Comparison of ENCODE assay signal across 23 mouse cellular contexts in the genomic region with DNA sequence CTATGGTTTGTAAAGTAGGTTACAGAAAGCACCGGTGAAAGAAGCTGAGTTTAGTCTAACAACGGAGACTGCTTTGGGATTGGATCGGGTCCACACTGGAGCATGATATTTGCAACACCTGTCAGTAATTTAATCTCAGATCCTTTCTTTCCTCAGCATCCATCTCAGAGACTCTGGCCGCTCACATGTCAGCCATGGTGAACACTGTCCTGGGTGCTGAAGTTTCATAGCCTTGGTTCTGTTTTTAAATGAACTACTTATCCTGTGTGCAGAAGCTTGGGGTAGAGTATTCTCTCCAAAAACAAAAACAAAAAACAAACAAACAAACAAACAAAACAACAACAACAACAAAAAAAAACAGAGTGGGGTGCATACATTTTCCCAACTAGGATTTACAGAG.
DNase-seq lines count a peak whose midpoint lies in the region; ATAC-seq and TF ChIP-seq lines count a peak whose summit lies in the region.
"Had no signal": no experiment of that assay in that cellular context is flagged by ENCODE, and none has a peak within 500 bp of the region (broad histone marks: within the 10 kb centered on the region; RNA-seq: fewer than 3 reads in every experiment).

No protein-coding gene starts in this region.

- WGBS in midbrain, embryonic 11.5 days = 59% methylated on average over 4 of the region's 4 CpGs
- WGBS in midbrain, embryonic 15.5 days = 71% methylated on average over 4 of the region's 4 CpGs
- WGBS in embryonic facial prominence, embryonic 11.5 days = 40% methylated on average over 4 of the region's 4 CpGs

- no peak overlapping the region for H3ac ChIP-seq in myocyte (ENCODE audit: control insufficient read depth, insufficient read length)

- H3K4me2 ChIP-seq in midbrain, embryonic 11.5 days = no peak overlapping the region
- H3K4me2 ChIP-seq in midbrain, embryonic 15.5 days = no peak overlapping the region
- H3K4me2 ChIP-seq in embryonic facial prominence, embryonic 11.5 days (ENCODE audit: low read depth, low read length) = no peak overlapping the region
- no peak overlapping the region for H3K4me2 ChIP-seq in myocyte (ENCODE audit: low read depth)
- H3K4me2 ChIP-seq: embryonic facial prominence, embryonic 15.5 days; heart, embryonic 11.5 days; hindbrain, embryonic 13.5 days; kidney, embryonic 15.5 days; liver, embryonic 12.5 days; lung, embryonic 15.5 days had no signal

- peak; percentile 44 for DNase-seq in midbrain, embryonic 11.5 days (ENCODE audit: low spot score, missing footprints)
- peak; percentile 4 for DNase-seq in adipocyte (ENCODE audit: low spot score)
- peak; percentile 68 for DNase-seq in embryonic facial prominence, embryonic 11.5 days (ENCODE audit: low spot score)
- no peak for DNase-seq in ovary, postnatal 36 days (ENCODE audit: low spot score)
- no peak for DNase-seq in heart, postnatal 25 days (ENCODE audit: low spot score)
- DNase-seq: cerebellum, adult 18-20 months; cerebellum, postnatal 25 days; gastrocnemius, adult 2 months; heart, postnatal 10 days; right cerebral cortex, adult 18-20 months; thymus, postnatal 25 days had no signal

- no peaks in the 10 kb centered on the region for H3K36me3 ChIP-seq in midbrain, embryonic 11.5 days (ENCODE audit: control insufficient read depth, insufficient read depth, low read length)
- H3K36me3 ChIP-seq in midbrain, embryonic 15.5 days (replicated peaks) = no peaks in the 10 kb centered on the region
- H3K36me3 ChIP-seq in embryonic facial prominence, embryonic 11.5 days (replicated peaks; ENCODE audit: control insufficient read depth, insufficient read depth, low read depth, low read length) = no peaks in the 10 kb centered on the region
- no peaks in the 10 kb centered on the region for H3K36me3 ChIP-seq in myocyte (ENCODE audit: control insufficient read depth, insufficient read depth)
- H3K36me3 ChIP-seq: embryonic facial prominence, embryonic 15.5 days; forebrain, embryonic 10.5 days; hindbrain, embryonic 13.5 days; kidney, embryonic 15.5 days; liver, embryonic 12.5 days; lung, embryonic 15.5 days had no signal

- H3K4me3 ChIP-seq in midbrain, embryonic 11.5 days (ENCODE audit: low read depth, low read length) = no peak overlapping the region
- no peak overlapping the region for H3K4me3 ChIP-seq in midbrain, embryonic 15.5 days
- H3K4me3 ChIP-seq in embryonic facial prominence, embryonic 11.5 days (ENCODE audit: low read depth, low read length) = no peak overlapping the region
- H3K4me3 ChIP-seq in myocyte = no peak overlapping the region
- H3K4me3 ChIP-seq: embryonic facial prominence, embryonic 15.5 days; forebrain, embryonic 10.5 days; gastrocnemius, adult 2 months; hindbrain, embryonic 13.5 days; kidney, embryonic 15.5 days; layer of hippocampus, adult 2 months; liver, embryonic 12.5 days; lung, embryonic 15.5 days had no signal

- peaks cover 32% of the 10 kb centered on the region for H3K27me3 ChIP-seq in midbrain, embryonic 11.5 days (ENCODE audit: control insufficient read depth, insufficient read depth, low read length)
- peaks cover 15% of the 10 kb centered on the region; the same call in 1 of the 2 replicates for H3K27me3 ChIP-seq in midbrain, embryonic 15.5 days (replicated peaks)
- no peaks in the 10 kb centered on the region for H3K27me3 ChIP-seq in embryonic facial prominence, embryonic 11.5 days (ENCODE audit: control insufficient read depth, insufficient read depth, low read length)
- H3K27me3 ChIP-seq in myocyte (ENCODE audit: control insufficient read depth, insufficient read depth, insufficient read length) = no peaks in the 10 kb centered on the region
- H3K27me3 ChIP-seq: embryonic facial prominence, embryonic 15.5 days; kidney, embryonic 15.5 days; liver, embryonic 12.5 days; lung, embryonic 15.5 days had no signal

- no peak overlapping the region for H3K27ac ChIP-seq in midbrain, embryonic 11.5 days (ENCODE audit: low read depth, low read length)
- no peak overlapping the region for H3K27ac ChIP-seq in midbrain, embryonic 15.5 days
- no peak overlapping the region for H3K27ac ChIP-seq in embryonic facial prominence, embryonic 11.5 days (replicated peaks; ENCODE audit: low read depth, low read length)
- H3K27ac ChIP-seq: embryonic facial prominence, embryonic 15.5 days; forebrain, embryonic 10.5 days; gastrocnemius, adult 2 months; hindbrain, embryonic 13.5 days; kidney, embryonic 15.5 days; layer of hippocampus, adult 2 months; liver, embryonic 12.5 days; lung, embryonic 15.5 days had no signal

- H3K79me2 ChIP-seq in myocyte (ENCODE audit: control insufficient read depth, insufficient read depth) = no peaks in the 10 kb centered on the region

- TF ChIP-seq POLR2A in myocyte (IDR thresholded peaks at IDR 0.05; ENCODE audit: insufficient read length, low read depth) = no peak

- no peaks in the 10 kb centered on the region for H3K4me1 ChIP-seq in midbrain, embryonic 11.5 days (ENCODE audit: control insufficient read depth, insufficient read depth, low read length)
- peaks cover 9% of the 10 kb centered on the region; the same call in 1 of the 2 replicates for H3K4me1 ChIP-seq in midbrain, embryonic 15.5 days
- no peaks in the 10 kb centered on the region for H3K4me1 ChIP-seq in embryonic facial prominence, embryonic 11.5 days (ENCODE audit: control insufficient read depth, insufficient read depth, low read length)
- H3K4me1 ChIP-seq: embryonic facial prominence, embryonic 15.5 days; kidney, embryonic 15.5 days; liver, embryonic 12.5 days; lung, embryonic 15.5 days had no signal

- H3K9ac ChIP-seq in midbrain, embryonic 11.5 days (ENCODE audit: low read length) = no peak overlapping the region
- no peak overlapping the region for H3K9ac ChIP-seq in midbrain, embryonic 15.5 days
- no peak overlapping the region for H3K9ac ChIP-seq in embryonic facial prominence, embryonic 11.5 days (replicated peaks; ENCODE audit: low read length)
- H3K9ac ChIP-seq: embryonic facial prominence, embryonic 15.5 days; hindbrain, embryonic 13.5 days; kidney, embryonic 15.5 days; liver, embryonic 12.5 days; lung, embryonic 15.5 days had no signal

- no peak for ATAC-seq in midbrain, embryonic 11.5 days (ENCODE audit: low FRiP score)
- no peak for ATAC-seq in midbrain, embryonic 15.5 days (replicated peaks)
- ATAC-seq in embryonic facial prominence, embryonic 11.5 days (replicated peaks; ENCODE audit: insufficient number of reproducible peaks, low FRiP score, low TSS enrichment, low read depth) = no peak
- ATAC-seq: liver, embryonic 12.5 days; midbrain, embryonic 16.5 days; Patski had no signal

- no peaks in the 10 kb centered on the region for H3K9me3 ChIP-seq in midbrain, embryonic 11.5 days (ENCODE audit: control insufficient read depth, low read length)
- no peaks in the 10 kb centered on the region for H3K9me3 ChIP-seq in midbrain, embryonic 15.5 days
- no peaks in the 10 kb centered on the region for H3K9me3 ChIP-seq in embryonic facial prominence, embryonic 11.5 days (replicated peaks; ENCODE audit: control insufficient read depth, low read length)
- H3K9me3 ChIP-seq: embryonic facial prominence, embryonic 15.5 days; forebrain, embryonic 10.5 days; hindbrain, embryonic 13.5 days; kidney, embryonic 15.5 days; liver, embryonic 12.5 days; lung, embryonic 15.5 days had no signal

- intact Hi-C loops in heart, postnatal 25 days (cut with DNase I) = no loop called here

TF ChIP-seq in myocyte, 11 proteins besides CTCF, POLR2A, EP300 and RAD21:
- TF ChIP-seq E2F4 (IDR thresholded peaks at IDR 0.05; ENCODE audit: insufficient read depth) (no peak), MYOD1 (IDR thresholded peaks at IDR 0.05; ENCODE audit: control insufficient read depth in 1 of 3, insufficient read length in 2 of 3, low read depth in 2 of 3) (no peak), TCF3 (IDR thresholded peaks at IDR 0.05; ENCODE audit: insufficient read length, low read depth) (no peak), CEBPB (IDR thresholded peaks at IDR 0.05; ENCODE audit: insufficient read depth, poor library complexity, severe bottlenecking) (no peak), REST (IDR thresholded peaks at IDR 0.05; ENCODE audit: insufficient read depth, insufficient read length) (peak; percentile 66)

Comparison
In these comparisons a context has a peak if more than half of its experiments do, and no peak if none do; other contexts are left out.
1. DNase-seq: peak in midbrain, embryonic 11.5 days (single experiment), adipocyte (single experiment) and embryonic facial prominence, embryonic 11.5 days (single experiment); none in ovary, postnatal 36 days (single experiment) and heart, postnatal 25 days (single experiment).